Mouse (Mus musculus): Measurements from ENCODE around the gene Cnnm4.

Cnnm4 gene

GRCm38 (mm10) chr1:36539186-36539585, 67.8 kb downstream of the Cnnm4 start, which contains the start of gene Gm42417:
Gene Gm42417 (minus strand): TSS chr1:36539429.
- no peak for TF ChIP-seq GATA4 (IDR thresholded peaks at IDR 0.05; ENCODE audit: insufficient replicate concordance, low read length)

- no peak for TF ChIP-seq GATA4 (IDR thresholded peaks at IDR 0.05; ENCODE audit: insufficient replicate concordance, low read length)
Measured at GRCm38 (mm10) chr1:36540132-36540531, 68.7 kb downstream of the Cnnm4 start.

GRCm38 (mm10) chr1:36540807-36541206, 69.4 kb downstream of the Cnnm4 start:
- TF ChIP-seq GATA4 (IDR thresholded peaks at IDR 0.05; ENCODE audit: insufficient replicate concordance, low read length) = no peak

GRCm38 (mm10) chr1:36541844-36542243, 70.4 kb downstream of the Cnnm4 start:
- TF ChIP-seq GATA4 (IDR thresholded peaks at IDR 0.05; ENCODE audit: insufficient replicate concordance, low read length) = no peak

GRCm38 (mm10) chr1:36542925-36543324, 71.5 kb downstream of the Cnnm4 start:
- no peak for TF ChIP-seq GATA4 (IDR thresholded peaks at IDR 0.05; ENCODE audit: insufficient replicate concordance, low read length)

GRCm38 (mm10) chr1:36545382-36545781, 74.0 kb downstream of the Cnnm4 start:
- no peak for TF ChIP-seq GATA4 (IDR thresholded peaks at IDR 0.05; ENCODE audit: insufficient replicate concordance, low read length)

- no peak for TF ChIP-seq GATA4 (IDR thresholded peaks at IDR 0.05; ENCODE audit: insufficient replicate concordance, low read length)
Measured at GRCm38 (mm10) chr1:36545845-36546600, 74.6 kb downstream of the Cnnm4 start.

- TF ChIP-seq GATA4 (IDR thresholded peaks at IDR 0.05; ENCODE audit: insufficient replicate concordance, low read length) = peak; percentile 48; the same call in 1 of the 2 replicates
Measured at GRCm38 (mm10) chr1:36546888-36547471, 75.6 kb downstream of the Cnnm4 start, which contains the start of gene Ankrd39. Gene Ankrd39 (minus strand): TSS chr1:36547445.

GRCm38 (mm10) chr1:36547981-36548598, 76.7 kb downstream of the Cnnm4 start:
- no peak for TF ChIP-seq GATA4 (IDR thresholded peaks at IDR 0.05; ENCODE audit: insufficient replicate concordance, low read length)

GRCm38 (mm10) chr1:36548771-36549170, 77.4 kb downstream of the Cnnm4 start:
- no peak for TF ChIP-seq GATA4 (IDR thresholded peaks at IDR 0.05; ENCODE audit: insufficient replicate concordance, low read length)

- no peak for TF ChIP-seq GATA4 (IDR thresholded peaks at IDR 0.05; ENCODE audit: insufficient replicate concordance, low read length)
Measured at GRCm38 (mm10) chr1:36549491-36549890, 78.1 kb downstream of the Cnnm4 start.

- no peak for TF ChIP-seq GATA4 (IDR thresholded peaks at IDR 0.05; ENCODE audit: insufficient replicate concordance, low read length)
Measured at GRCm38 (mm10) chr1:36550075-36550863, 78.8 kb downstream of the Cnnm4 start.

GRCm38 (mm10) chr1:36551904-36552303, 80.5 kb downstream of the Cnnm4 start:
- TF ChIP-seq GATA4 (IDR thresholded peaks at IDR 0.05; ENCODE audit: insufficient replicate concordance, low read length) = no peak

- no peak for TF ChIP-seq GATA4 (IDR thresholded peaks at IDR 0.05; ENCODE audit: insufficient replicate concordance, low read length)
Measured at GRCm38 (mm10) chr1:36552506-36552905, 81.1 kb downstream of the Cnnm4 start.
